Mouse (Mus musculus): ENCODE data around the gene Gm14124. TPM values are rescaled to one million over a fixed set of nuclear protein-coding genes. Genes with fewer than 3 reads are reported as not detected.
"Not testable (repeated sequence)": the region's sequence is repeated elsewhere in the genome, so short reads cannot be mapped to it uniquely, and the experiment has no call there.

Gene Gm14124
- not detected in 2 replicates for polyA plus RNA-seq (2015; fragmentation: Nextera tagmentation; extraction: Ambion mirVana)

DNA sequence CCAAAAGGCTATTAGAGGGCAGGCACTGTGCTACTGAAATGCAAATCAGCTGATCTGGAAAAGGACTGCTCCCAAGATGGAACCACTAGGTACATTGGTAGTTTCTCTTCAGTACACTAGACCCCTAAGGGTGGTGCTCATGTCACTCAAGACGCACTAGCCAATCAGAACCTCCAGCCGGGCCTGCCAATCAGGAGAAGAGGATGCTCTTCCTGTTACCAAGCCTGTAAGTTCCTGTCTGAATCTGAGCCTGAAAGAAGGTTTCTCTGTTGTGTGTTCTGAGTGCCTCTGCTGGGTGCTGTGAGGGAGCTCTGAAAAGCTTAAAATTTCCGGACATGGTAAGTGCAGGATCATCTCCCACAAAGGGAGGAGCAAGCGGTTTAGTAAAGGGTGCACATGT, at the start of gene Gm14124:
Gm14124 (plus strand) TSS at position 227 of the 400 bp plus-strand sequence.
- not testable (repeated sequence) for H3K4me3 ChIP-seq; ATAC-seq (ENCODE audit: low read depth); H3K36me3 ChIP-seq; H3K4me1 ChIP-seq (replicated peaks); H3K9ac ChIP-seq; H3K27me3 ChIP-seq; H3K27ac ChIP-seq (replicated peaks); H3K4me2 ChIP-seq
- H3K9me3 ChIP-seq, result peaks cover 15% of the 10 kb centered on the region; the same call in 1 of the 2 replicates
- 92% methylated on average over 4 of the region's 4 CpGs for WGBS

DNA sequence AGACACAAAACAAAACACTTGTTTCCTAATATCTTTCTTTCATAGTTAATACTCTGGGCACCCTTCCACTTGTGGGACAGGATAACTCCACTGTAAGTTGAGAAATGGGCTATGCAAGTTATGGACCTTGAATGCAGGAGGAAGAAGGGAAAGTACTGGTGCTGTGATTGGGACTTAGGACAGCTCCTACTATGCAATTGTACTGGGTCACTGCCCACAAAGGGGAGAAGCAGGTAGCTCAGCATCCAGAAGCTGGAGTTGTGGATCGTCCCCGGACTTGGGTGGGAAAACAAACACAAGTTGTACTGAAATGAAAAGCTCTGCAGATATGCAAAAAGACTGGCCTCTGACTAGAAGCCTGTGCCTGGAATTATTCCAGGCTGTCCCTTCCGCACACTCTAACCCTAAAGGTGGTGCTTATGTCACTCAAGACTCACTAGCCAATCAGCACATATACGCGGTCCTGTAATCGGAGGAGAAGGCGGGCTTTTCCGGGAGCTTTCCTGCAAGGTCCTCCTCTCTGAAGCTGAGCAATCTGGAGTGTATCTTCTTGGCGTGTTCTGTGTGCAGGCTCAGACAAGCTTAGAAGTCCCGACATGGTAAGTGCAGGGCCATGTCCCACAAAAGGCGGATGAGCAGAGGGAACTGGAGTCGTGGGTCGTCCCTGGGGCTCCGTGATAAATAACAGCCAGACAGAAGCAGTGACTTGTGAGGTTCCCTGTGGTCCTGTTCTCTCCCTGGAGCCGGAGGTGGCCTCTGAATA, 39.5 kb upstream of the Gm14124 start, which contains the start of gene Zfp937:
Zfp937 (plus strand) TSS at position 474 of the 763 bp plus-strand sequence.
- H3K4me1 ChIP-seq (replicated peaks); H3K27me3 ChIP-seq; H3K36me3 ChIP-seq; H3K9me3 ChIP-seq: not testable (repeated sequence)
- Histone ChIP-seq H3K9ac (peak within 1 kb of the TSS; percentile 66), H3K4me2 (peak within 1 kb of the TSS; percentile 55), H3K27ac (replicated peaks) (peak within 1 kb of the TSS; percentile 67), H3K4me3 (peak within 1 kb of the TSS; percentile 46)
- 2% methylated on average over 15 of the region's 15 CpGs for WGBS
- ATAC-seq (ENCODE audit: low read depth), result peak; percentile 100

DNA sequence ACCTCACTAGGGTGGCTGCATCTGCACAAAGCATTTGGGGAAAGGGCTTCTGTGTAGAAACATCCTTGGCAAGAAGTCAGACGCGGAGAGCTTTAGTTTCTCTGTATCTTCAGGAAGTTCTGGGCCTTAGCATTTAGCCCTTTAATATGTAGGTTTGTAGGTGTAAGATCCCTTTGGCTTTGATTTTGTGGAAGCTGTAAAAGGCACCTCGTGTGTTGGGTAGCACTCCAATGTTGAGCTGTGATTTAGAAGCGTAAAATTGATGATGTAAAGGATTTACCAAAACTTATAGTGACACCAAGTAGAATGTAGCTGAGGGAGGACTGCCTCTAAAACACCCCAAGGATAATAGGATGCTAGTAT, 39.0 kb upstream of the Gm14124 start:
- 14% methylated on average over 4 of the region's 4 CpGs for WGBS
- H3K36me3 ChIP-seq; H3K9me3 ChIP-seq; H3K27me3 ChIP-seq; H3K4me1 ChIP-seq (replicated peaks): not testable (repeated sequence)
- Histone ChIP-seq H3K4me2 (peak overlapping the region; percentile 55), H3K4me3 (peak overlapping the region; percentile 46), H3K9ac (peak overlapping the region; percentile 66), H3K27ac (replicated peaks) (peak overlapping the region; percentile 67)
- ATAC-seq (ENCODE audit: low read depth), result peak; percentile 1; the same call in 1 of the 2 replicates

- H3K9me3 ChIP-seq; H3K4me2 ChIP-seq; ATAC-seq (ENCODE audit: low read depth); H3K36me3 ChIP-seq; H3K4me3 ChIP-seq; H3K27ac ChIP-seq (replicated peaks); H3K4me1 ChIP-seq (replicated peaks); H3K27me3 ChIP-seq; H3K9ac ChIP-seq: not testable (repeated sequence)
These were observed 34.1 kb upstream of the Gm14124 start for GRCm38 (mm10) chr2:150223263-150223662.

- Histone ChIP-seq H3K27ac (replicated peaks) (no peak overlapping the region), H3K27me3 (no peaks in the 10 kb centered on the region), H3K4me1 (replicated peaks) (no peaks in the 10 kb centered on the region), H3K4me2 (no peak overlapping the region), H3K36me3 (peaks cover 41% of the 10 kb centered on the region), H3K9me3 (peaks cover 41% of the 10 kb centered on the region), H3K9ac (no peak overlapping the region), H3K4me3 (no peak overlapping the region)
- 91% methylated on average over 2 of the region's 2 CpGs for WGBS
- no peak for ATAC-seq (ENCODE audit: low read depth)
These were observed 14.1 kb upstream of the Gm14124 start for GRCm38 (mm10) chr2:150243211-150243610.

- H3K27ac ChIP-seq (replicated peaks); H3K4me1 ChIP-seq (replicated peaks); H3K4me2 ChIP-seq; H3K27me3 ChIP-seq; H3K36me3 ChIP-seq; ATAC-seq (ENCODE audit: low read depth); H3K9ac ChIP-seq; H3K4me3 ChIP-seq: not testable (repeated sequence)
- peaks cover 15% of the 10 kb centered on the region; the same call in 1 of the 2 replicates for H3K9me3 ChIP-seq
- 62% methylated on average over 2 of the region's 2 CpGs for WGBS
These were observed 1.8 kb upstream of the Gm14124 start, which contains the start of gene Gm21994 for GRCm38 (mm10) chr2:150255491-150255890. TSS of gene Gm21994 (minus strand) at chr2:150255591.

DNA sequence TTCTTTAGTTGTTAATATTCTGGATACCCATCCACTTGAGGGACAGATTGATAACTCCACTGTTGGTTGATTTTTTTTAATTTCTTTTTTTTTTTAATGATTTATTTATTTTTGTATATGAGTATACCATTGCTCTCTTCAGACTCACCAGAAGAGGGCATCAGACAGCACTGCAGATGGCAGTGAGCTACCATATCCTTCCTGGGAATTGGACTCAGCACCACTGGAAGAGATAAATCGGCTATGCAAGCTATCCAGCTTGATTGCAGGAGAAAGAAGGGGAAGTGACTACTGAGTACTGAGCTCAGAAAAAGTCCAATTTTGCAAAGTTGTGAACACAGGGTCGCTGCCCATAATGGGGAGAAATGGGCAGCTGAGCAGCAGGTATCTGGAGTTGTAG, 456 bp upstream of the Gm14124 start:
- H3K4me1 ChIP-seq (replicated peaks); H3K4me2 ChIP-seq; H3K27me3 ChIP-seq; H3K27ac ChIP-seq (replicated peaks); H3K9ac ChIP-seq; ATAC-seq (ENCODE audit: low read depth); H3K4me3 ChIP-seq; H3K36me3 ChIP-seq: not testable (repeated sequence)
- H3K9me3 ChIP-seq, result peaks cover 15% of the 10 kb centered on the region; the same call in 1 of the 2 replicates
- WGBS, result 69% methylated on average over 2 of the region's 2 CpGs

- Histone ChIP-seq H3K4me2 (no peak overlapping the region), H3K4me1 (replicated peaks) (no peaks in the 10 kb centered on the region), H3K36me3 (no peaks in the 10 kb centered on the region), H3K27me3 (no peaks in the 10 kb centered on the region), H3K27ac (replicated peaks) (no peak overlapping the region), H3K4me3 (no peak overlapping the region), H3K9me3 (no peaks in the 10 kb centered on the region), H3K9ac (no peak overlapping the region)
- no peak for ATAC-seq (ENCODE audit: low read depth)
- WGBS, result 87% methylated on average over 6 of the region's 6 CpGs
These were observed 36.4 kb downstream of the Gm14124 start for GRCm38 (mm10) chr2:150293669-150294068.

GRCm38 (mm10) chr2:150299096-150299495, 41.8 kb downstream of the Gm14124 start:
- WGBS, result 36% methylated on average over 1 of the region's 1 CpGs
- Histone ChIP-seq H3K4me2 (no peak overlapping the region), H3K36me3 (no peaks in the 10 kb centered on the region), H3K27me3 (no peaks in the 10 kb centered on the region), H3K9ac (no peak overlapping the region), H3K27ac (replicated peaks) (no peak overlapping the region), H3K4me1 (replicated peaks) (no peaks in the 10 kb centered on the region), H3K4me3 (no peak overlapping the region), H3K9me3 (no peaks in the 10 kb centered on the region)
- ATAC-seq (ENCODE audit: low read depth), result no peak

DNA sequence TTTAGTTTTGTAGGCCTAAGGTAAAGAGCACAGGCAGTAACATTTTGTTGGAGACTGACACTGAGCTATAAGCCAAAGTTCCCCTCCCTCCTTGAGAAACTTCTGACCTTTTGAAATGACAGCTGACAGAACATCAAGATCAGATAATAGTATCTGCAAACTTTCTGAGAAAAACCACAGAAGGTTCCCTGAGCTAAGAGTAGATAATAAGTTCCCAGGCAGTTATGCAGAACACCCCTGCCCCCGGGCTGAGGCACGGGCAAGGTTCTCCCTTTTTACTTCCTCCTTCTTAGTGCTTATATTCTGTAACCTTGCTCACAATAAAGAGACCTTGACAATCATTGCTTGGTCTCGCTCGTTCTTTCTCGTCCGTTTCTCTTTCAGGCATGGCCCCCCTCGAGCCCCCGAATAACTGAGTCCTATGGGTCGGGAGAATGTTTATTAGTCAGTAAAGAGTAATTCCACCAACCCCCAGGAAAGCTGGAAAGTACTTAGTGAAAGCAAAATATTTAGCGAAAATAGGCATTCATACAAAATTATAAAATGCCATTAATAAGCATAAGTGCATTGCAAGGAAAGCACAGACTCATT, 50.0 kb downstream of the Gm14124 start:
- H3K4me2 ChIP-seq, result no peak overlapping the region
- H3K4me3 ChIP-seq, result no peak overlapping the region
- no peak for ATAC-seq (ENCODE audit: low read depth)
- H3K27me3 ChIP-seq, result no peaks in the 10 kb centered on the region
- H3K4me1 ChIP-seq (replicated peaks), result 0 out of 2 replicates have a peak, but pooled peaks cover 7% of the 10 kb centered on the region
- no peak overlapping the region for H3K9ac ChIP-seq
- no peaks in the 10 kb centered on the region for H3K36me3 ChIP-seq
- no peaks in the 10 kb centered on the region for H3K9me3 ChIP-seq
- H3K27ac ChIP-seq (replicated peaks), result no peak overlapping the region
- 90% methylated on average over 10 of the region's 10 CpGs for WGBS

DNA sequence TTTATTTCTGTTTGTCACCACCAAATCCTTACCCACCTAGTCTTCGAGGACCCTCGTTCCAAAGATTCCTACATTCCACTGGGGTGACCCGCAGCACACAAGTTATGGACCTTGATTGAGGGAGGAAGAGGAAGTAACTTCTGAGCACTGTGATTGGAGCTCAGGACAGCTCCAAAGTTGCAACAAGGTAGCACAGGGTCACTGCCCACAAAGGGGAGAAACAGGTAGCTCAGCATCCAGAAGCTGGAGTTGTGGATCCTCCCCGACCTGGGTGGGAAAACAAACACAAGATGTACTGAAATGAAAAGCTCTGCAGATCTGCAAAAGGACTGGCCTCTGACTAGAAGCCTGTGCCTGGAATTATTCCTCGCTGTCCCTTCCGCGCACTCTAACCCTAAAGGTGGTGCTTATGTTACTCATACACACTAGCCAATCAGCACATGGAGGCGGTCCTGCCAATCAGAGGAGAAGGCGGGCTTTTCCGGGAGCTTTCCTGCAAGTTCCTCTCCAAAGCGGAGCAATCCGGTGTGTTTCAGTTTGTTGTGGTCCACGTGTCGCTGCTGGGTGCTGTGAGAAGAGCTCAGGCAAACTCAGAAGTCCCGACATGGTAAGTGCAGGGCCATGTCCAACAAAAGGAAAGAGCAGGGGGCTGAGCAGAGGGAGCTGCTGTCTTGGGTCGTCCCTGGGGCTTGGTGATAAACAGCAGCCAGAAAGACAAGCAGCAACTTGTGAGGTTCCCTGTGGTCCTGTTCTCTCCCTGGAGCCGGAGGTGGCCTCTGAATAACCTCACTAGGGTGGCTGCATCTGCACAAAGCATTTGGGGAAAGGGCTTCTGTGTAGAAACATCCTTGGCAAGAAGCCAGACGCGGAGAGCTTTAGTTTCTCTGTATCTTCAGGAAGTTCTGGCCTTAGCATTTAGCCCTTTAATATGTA, 53.9 kb downstream of the Gm14124 start:
- ATAC-seq (ENCODE audit: low read depth), result peak; percentile 99
- H3K9me3 ChIP-seq; H3K4me1 ChIP-seq (replicated peaks); H3K36me3 ChIP-seq; H3K27me3 ChIP-seq: not testable (repeated sequence)
- Histone ChIP-seq H3K9ac (peak overlapping the region; percentile 69), H3K4me3 (peak overlapping the region; percentile 54), H3K4me2 (peak overlapping the region; percentile 61), H3K27ac (replicated peaks) (peak overlapping the region; percentile 61; the same call in 1 of the 2 replicates)
- WGBS, result 13% methylated on average over 19 of the region's 19 CpGs

DNA sequence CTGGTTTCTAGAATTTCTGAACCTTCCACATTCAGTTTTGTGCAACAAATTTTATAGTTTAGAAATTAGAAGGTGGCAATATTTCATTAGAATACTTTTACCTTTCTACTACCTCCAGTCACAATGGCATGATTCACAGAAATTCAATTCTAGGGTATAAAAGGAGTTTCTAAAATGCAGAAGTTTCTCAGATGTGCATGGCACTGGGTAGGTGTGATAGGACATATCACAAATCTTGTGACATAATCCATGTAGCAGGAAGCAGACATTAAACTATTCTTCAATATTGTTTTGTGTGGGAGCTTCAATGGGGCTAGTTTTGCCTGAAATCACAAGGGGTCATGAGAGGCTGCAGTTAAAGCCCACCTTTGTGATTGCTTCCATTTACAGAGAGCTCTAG, 58.8 kb downstream of the Gm14124 start:
- Histone ChIP-seq H3K27me3 (no peaks in the 10 kb centered on the region), H3K9me3 (peaks cover 35% of the 10 kb centered on the region), H3K4me1 (replicated peaks) (0 out of 2 replicates have a peak, but pooled peaks cover 4% of the 10 kb centered on the region), H3K9ac (no peak overlapping the region), H3K4me3 (no peak overlapping the region), H3K27ac (replicated peaks) (no peak overlapping the region), H3K36me3 (peaks cover 43% of the 10 kb centered on the region), H3K4me2 (no peak overlapping the region)
- no peak for ATAC-seq (ENCODE audit: low read depth)
